Mouse (Mus musculus) testis, adult 2 months (tissue): ENCODE results near the gene Pcare.

Experiments used
- CTCF ChIP-seq: fragments of 200-500 bp; IDR thresholded peaks from 2 replicates; pipeline ENCODE4 v1.5.1; 2012; ENCODE audit warnings: low read depth, mild to moderate bottlenecking, inconsistent platforms, low read length, moderate library complexity; ENCODE audit not compliant: control insufficient read depth, insufficient read depth, insufficient replicate concordance
- POLR2A ChIP-seq: fragments of 200-500 bp; IDR thresholded peaks from 2 replicates; pipeline ENCODE4 v1.6.1; 2012; ENCODE audit warnings: low read depth, mild to moderate bottlenecking, inconsistent platforms, low read length, moderate library complexity; ENCODE audit not compliant: control insufficient read depth

DNA sequence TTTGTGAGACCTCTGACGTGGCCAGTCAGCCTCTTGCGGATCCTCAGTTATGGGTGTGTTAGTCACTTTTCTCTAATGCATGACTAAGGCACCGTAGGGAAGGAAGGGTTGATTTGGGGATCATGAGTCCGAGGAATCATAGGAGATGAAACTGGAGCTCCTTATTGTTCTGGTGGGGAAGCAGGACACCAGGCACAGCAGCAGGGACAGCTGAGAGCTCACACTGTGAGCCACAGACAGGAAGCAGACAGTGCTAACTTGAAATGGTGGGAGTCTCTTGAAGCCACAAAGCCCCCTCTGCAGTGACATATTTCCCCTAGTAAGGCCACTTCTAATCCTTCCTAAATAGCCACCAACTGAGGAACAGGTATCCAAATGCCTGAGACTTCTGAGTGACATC lies 38.4 kb upstream of the Pcare start:
- no peak for TF ChIP-seq CTCF
- no peak for TF ChIP-seq POLR2A
